Mouse (Mus musculus): ENCODE data around the gene Cyp4f13.

Gene Cyp4f13

GRCm38 (mm10) chr17:32906172-32906571 is 41.0 kb downstream of the Cyp4f13 start:
- no peak for DNase-seq (ENCODE audit: low read depth in 2 of 2, low spot score in 2 of 2)

- DNase-seq (ENCODE audit: low read depth in 2 of 2, low spot score in 2 of 2), result peak; percentile 41 to 55
These were observed 42.0 kb downstream of the Cyp4f13 start for GRCm38 (mm10) chr17:32905239-32905638.

GRCm38 (mm10) chr17:32904414-32904813 is 42.8 kb downstream of the Cyp4f13 start:
- no peak for DNase-seq (ENCODE audit: low read depth in 2 of 2, low spot score in 2 of 2)

GRCm38 (mm10) chr17:32901751-32902525 is 45.3 kb downstream of the Cyp4f13 start:
- no peak for DNase-seq (ENCODE audit: low read depth in 2 of 2, low spot score in 2 of 2)

- DNase-seq (ENCODE audit: low read depth in 2 of 2, low spot score in 2 of 2), result no peak
These were observed 51.8 kb downstream of the Cyp4f13 start for GRCm38 (mm10) chr17:32895421-32895820.

- DNase-seq (ENCODE audit: low read depth in 2 of 2, low spot score in 2 of 2), result no peak
These were observed 53.3 kb downstream of the Cyp4f13 start for GRCm38 (mm10) chr17:32893901-32894300.

GRCm38 (mm10) chr17:32891239-32892180 is 55.7 kb downstream of the Cyp4f13 start, which contains the start of gene Zfp870:
TSS of gene Zfp870 (minus strand) at chr17:32891642.
- DNase-seq (ENCODE audit: low read depth in 2 of 2, low spot score in 2 of 2), result peak; percentile 40 to 53

GRCm38 (mm10) chr17:32890852-32891238 is 56.4 kb downstream of the Cyp4f13 start:
- DNase-seq (ENCODE audit: low read depth in 2 of 2, low spot score in 2 of 2), result no peak

GRCm38 (mm10) chr17:32889611-32890010 is 57.6 kb downstream of the Cyp4f13 start:
- no peak for DNase-seq (ENCODE audit: low read depth in 2 of 2, low spot score in 2 of 2)

GRCm38 (mm10) chr17:32880320-32881218 is 66.6 kb downstream of the Cyp4f13 start:
- peak in 1 of 2 experiments; percentile 15 for DNase-seq (ENCODE audit: low read depth in 2 of 2, low spot score in 2 of 2)

GRCm38 (mm10) chr17:32878773-32879172 is 68.4 kb downstream of the Cyp4f13 start:
- no peak for DNase-seq (ENCODE audit: low read depth in 2 of 2, low spot score in 2 of 2)

GRCm38 (mm10) chr17:32877471-32878171 is 69.6 kb downstream of the Cyp4f13 start:
- no peak for DNase-seq (ENCODE audit: low read depth in 2 of 2, low spot score in 2 of 2)

Data from CD8-positive naive resting alpha-beta T cell, adult 2 months (primary cell).